Mouse (Mus musculus) gastrocnemius, postnatal 4 days (tissue): ENCODE data around the gene Cap2. TPM values are rescaled to one million over a fixed set of nuclear protein-coding genes. Genes with fewer than 3 reads are reported as not detected.

Experiments
- DNase-seq, 2 experiments: peaks; one replicate each; pipeline ENCODE4 v3.0.0; 2021 to 2022; ENCODE audit warnings: low spot score in 2 of 2, mixed read lengths in 2 of 2
- total RNA-seq, 2 experiments: library from RNA; stranded (reverse); gene quantifications; 2 replicates each; pipeline ENCODE4 v1.2.3; 2021

Cap2 gene
- total RNA-seq, 2 experiments from 2014 or later: 189 to 215 TPM

DNA sequence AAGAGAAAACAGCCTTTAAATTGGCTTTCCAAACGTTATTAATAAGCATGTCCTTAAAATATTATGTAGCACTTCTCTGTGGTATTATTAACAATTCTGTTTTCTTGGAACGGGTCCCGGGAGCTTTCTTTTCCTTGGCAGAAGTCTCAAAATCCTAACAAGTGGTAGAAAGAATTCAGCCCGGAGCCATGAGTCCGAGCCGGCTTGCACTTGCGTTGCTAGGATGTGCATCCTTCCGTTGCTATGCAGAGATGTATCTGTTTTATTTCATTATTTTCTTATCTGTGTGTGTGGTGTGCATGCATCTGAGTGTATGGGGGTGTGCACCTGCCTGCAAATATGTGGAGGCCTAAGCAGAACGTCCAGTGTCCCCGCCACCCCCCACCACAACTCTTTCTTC lies 126.2 kb downstream of the Cap2 start:
- peak in 1 of 2 experiments; percentile 59 for DNase-seq

DNA sequence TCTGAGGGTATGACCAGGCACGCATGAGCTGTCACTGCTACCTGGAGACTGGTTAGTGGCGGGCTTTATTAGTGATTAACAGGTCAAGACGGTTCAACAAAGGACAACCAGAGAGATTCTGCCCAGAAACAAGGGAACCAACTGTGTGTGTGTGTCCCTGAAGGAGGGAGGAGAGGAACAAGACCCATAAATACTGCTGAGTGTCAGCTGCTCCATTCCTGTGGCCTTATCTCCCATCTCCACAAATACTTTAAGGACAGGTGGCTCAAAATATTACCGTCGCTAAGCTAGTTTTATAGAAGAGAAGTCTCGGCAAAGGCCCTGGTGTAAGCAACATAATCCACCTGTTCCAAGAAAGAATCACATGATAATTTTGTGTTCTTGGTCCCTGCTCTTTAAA lies 127.7 kb downstream of the Cap2 start:
- DNase-seq: no peak

DNA sequence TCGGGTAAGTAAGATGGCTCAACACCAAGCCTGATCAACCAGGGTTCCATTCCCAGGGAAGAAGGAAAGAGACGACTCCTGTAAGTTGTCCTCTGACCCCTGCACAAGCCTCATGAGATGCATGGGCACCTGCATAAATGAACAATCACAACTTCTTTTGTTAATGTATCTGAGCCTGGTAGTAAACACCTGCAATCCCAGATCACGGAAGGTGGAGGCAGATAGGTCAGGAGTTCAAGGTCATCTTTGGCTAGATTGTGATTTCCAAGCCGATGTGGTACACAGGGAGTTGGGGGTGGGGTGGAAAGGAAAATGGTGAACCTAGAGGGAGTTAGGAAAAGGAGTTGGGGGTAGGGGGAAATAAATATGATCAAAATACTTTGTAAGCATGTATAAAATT lies 131.1 kb downstream of the Cap2 start:
- DNase-seq: no peak

DNA sequence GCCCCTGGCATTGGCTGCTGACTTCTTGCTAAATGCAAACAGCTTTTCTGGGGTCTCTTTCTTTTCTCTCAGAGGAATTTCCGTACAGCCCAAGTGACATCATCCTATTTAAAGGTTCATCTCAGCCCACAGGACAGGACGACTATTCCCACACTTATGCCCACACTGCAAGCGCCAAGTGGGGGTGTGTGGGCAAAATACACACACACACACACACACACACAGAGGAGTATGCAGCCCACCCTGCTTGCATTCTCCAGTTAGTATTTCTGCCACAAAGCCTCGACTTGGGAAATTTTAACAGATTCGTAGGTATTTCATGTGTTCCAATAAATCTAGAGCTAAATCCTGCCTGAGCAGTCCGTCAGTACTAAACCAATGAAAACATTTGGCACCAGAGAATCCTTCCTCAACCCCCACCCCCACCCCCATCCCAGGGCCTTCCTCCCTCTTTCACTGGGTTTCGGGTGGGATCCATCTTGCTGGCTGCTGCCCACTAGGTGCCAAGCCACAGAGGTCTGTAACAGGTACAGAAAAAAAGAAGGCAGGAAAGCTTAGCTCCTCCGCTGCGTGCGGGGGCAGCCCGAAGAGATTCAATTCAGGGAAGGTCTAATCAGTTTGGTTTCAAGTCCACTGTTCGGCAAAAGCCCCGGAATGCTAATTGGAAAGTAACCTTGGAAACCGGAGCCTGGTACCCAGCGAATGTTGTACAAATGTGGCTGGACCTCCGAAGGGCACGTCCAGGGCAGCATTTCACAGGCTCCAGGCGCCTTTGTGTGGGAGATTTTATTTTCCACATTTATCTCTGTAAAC lies 131.9 kb downstream of the Cap2 start:
- DNase-seq: no peak

DNA sequence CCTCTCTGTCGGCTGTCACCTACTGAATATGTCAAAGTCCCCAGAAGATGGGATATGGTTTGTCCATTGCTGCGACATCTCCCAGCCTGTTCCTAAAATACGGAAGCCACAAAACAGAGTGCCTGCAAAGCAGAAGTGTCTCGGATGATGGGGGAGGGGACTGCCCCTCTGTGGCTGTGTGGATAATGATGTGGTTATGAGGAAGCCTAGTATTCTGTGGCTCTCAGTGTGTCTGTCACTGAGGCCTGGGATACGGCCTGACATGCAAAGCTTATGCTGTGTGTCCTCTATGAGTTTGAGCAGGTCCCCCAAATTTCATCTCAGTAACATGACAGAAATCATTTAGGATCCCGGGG lies 132.5 kb downstream of the Cap2 start:
- DNase-seq: no peak

DNA sequence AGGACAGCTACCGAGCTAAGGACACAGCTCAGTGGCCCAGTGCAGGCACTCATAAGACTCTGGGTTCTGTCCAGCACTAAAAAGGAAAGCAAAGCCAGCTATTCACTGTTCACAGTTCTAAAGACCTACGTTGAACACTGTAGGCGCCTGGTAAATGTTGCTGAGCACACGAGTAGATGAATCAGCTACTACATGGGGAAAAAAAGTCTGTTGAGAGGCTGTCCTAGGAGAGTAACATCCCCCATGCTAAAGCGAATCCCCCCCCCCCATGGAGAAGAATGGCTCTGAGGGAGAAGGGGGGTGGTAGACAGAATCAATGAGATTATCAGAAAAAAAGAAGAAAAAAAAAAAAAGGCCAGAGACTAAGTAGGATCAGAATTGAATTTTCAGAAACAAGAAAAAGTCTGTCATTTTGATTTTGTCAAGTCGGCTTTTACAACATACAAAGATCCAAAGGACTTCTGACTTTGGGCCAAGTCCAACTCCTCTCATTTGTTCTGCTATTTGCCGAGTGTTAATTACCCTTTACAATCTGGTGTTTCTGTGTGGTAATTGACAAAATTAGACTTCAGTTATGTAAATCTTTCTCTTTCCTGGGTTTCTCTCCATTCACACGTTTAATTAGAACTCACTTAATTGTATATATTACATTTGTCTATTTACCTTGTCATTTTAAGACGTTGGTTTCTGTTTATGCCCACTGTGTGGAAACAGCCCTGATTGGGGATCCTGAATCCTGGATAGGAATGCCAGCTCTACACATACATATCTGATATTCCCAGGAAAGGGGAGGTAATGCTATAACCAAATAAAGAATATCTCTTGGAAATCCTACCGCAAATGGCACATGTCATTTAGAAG lies 139.2 kb downstream of the Cap2 start:
- DNase-seq: no peak

DNA sequence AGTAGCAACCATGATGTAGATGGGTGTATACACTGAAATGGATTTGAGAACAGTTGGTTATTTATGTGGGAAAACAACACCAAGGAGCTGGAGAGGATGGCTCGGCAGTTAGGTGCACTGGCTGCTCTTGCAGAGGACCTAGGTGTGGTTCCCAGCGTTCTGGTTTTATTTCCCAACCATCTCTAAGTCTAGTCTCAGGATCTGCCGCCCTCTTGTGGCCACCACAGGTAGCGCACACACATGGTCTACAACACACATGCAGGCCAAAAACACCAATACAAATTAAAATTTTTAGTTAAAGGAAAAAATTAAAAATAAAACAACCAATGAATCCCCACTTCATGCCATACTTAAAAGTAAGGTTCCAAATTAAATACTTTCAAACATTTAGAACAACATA lies 140.7 kb downstream of the Cap2 start:
- DNase-seq: no peak

DNA sequence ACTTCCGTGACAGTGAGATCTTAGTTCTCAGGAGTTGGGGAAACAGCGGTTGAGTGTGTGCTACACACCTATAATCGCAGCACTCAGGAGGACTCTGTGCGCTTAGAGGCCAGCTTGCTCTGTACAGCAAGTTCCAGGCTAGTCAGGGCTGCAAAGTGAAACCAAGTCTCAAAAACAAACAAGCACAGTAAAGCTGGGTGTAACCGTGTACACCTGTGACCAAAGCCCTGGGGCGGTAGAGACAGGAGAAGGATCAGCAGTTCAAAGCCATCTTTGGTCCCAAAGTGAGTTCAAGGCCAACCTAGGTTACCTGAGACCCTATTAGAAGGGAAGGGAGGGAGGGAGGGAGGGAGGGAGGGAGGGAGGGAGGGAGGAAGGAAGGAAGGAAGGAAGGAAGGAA lies 142.5 kb downstream of the Cap2 start:
- DNase-seq: no peak

DNA sequence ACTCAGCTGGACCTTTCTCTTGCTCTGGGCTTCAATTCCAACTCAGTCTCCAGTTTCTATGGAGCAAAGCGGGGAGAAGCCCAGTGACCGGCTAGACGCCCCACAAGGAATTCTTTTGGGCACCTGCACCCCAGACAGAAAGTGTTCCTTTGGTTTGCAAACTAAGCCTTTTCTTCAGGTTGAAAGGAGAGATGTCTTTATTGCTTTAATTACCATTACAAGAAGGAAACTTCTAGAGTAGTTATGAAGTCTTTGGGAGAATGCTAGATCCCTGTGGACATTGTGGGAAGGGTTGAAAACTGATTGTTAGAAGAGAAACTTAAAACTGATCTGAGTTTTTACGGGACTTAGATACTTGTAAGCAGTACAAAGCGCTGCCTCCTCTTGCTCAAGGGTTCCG lies 143.8 kb downstream of the Cap2 start:
- DNase-seq: no peak

DNA sequence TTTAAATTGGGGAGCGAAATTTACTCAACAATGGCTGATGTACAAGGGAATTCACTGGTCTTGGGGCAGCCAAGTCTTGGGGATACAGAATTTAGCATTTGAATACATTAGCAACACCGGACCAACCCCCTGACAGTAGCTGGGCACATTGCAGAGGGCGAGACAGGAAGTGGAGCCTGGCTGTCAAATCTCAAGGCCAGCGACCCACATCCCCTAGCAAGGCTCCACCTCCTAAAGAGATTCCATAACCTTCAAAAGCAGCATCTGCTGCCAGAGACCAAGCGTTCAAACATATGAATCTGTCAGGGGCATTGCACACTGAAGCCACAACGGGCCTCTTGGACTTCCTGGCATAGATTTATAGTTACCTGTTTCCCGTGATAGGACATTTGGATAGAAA lies 150.2 kb downstream of the Cap2 start:
- no peak for DNase-seq

DNA sequence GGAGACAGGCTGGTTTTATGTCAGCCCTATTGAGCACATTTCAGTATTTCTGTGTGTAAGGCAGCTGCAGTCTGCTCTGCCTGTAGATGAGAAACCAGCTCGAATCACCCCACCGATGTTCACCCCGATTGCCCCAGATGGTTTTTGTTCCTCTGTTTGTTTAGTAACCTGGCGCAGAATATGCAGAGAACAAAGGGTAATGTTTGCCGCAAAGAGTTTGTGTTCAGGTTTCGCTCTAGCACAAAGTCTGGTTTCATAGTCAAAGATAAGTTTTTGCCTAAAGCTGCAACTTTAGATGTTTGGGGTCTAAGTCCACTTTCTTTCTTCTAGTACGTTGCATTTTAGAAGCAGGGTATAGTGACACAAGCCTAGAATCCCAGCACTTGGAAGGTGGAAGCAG lies 151.0 kb downstream of the Cap2 start:
- DNase-seq: no peak

DNA sequence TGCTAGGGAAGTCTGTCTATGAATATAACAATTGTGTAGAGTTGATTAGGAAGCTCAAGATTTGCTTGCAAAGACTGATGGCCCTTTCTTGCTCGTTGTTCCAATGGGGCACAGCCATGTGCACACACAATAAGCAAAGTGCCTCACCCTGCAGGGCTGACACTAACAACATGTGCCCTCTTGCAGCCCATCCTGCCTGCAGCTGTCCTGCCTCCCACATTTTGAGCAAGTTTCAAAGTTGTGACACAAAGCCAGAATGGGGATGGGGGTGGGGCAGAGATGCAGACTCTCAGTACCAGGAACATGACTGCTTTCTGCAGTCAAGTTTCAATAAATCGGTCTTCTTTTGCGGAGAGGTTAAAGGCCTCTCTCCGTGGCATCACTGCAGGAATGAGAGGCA lies 152.0 kb downstream of the Cap2 start:
- no peak for DNase-seq

DNA sequence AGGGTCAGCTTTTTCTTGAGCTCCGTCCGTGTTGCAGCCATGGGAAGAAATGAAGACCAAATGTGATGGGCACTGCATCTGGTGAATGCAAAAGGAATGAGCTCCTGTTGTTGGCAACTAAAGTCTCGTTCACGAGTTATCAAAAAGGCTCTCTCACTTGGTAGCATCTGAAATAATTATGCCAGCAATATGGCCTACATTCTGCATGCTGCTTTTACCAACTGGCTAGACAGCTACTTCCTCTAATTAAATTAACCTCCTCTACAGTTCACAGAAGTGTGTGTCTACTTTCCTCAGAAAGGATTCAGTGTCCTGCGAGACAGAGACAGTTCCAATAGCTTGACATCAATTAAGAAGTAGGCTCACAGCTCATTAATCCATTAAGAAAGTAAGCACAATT lies 152.9 kb downstream of the Cap2 start:
- no peak for DNase-seq

DNA sequence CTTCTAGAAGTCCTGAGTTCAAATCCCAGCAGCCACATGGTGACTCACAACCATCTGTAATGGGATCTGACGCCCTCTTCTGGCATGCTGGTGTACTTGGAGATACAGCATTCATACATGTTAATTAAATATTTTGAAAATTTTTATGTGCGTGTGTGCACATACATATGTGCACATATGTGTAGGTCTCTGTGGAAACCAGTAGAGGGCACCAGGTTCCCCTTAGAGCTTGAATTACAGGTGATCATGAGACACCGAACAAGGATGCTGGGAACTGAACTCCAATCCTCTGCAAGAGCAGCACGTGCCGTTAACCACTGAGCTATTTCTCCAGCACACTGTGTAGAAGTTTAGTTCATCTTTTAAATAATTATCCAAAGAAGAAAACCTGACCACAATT lies 157.6 kb downstream of the Cap2 start:
- DNase-seq: no peak

DNA sequence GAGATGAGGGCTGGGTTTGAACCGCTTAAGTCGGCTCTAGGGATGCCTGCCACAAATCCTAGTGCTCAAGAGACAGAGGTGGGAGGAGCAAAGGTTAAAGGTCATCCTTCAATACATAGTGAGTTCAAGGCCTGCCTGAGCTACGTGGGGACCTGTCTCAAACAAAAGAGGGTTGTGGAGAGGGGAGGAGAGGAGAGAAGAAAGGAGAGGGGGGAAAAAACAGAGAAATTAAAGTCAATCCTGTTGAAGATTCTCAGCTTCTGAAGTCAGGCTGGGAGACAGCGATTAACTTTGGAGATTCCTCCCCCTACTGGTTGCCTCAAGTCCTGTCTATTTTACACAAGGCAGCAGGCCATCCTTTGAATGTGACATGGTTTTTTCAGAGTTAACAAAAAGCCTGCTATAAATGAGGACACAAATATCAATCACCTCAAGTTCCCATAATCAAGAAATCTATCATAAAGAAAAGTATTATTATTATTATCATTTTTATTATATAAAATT lies 161.9 kb downstream of the Cap2 start:
- no peak for DNase-seq

DNA sequence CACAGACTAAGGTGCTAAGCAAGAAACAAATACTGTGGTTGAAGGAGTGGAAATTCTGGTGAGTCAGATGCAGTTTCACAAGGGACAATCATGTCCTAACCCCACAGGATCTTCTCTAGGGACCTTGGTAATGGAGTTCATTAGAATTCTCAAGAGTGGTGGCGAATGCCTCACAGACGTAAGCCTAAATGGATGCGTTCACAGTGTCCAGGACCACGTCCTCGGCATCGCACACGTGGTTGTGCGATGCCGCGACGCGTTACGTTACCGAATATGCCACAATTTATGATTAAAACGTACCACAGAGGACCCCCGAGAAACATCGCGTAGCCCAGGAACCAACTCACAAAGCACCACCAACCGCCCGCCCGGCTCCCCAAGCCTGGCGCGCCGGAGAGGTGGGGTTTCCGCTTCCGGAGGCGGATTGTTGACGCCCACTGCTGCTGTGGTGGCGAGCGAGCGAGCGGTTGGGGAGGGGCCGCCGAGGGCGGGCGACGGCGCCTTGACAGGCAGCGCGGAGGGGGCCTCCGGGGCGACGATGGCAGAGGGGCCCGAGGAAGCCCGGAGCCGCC lies 167.5 kb downstream of the Cap2 start, which contains the start of gene Fam8a1:
TSS of gene Fam8a1 (plus strand) at position 475 of the 572 bp plus-strand sequence.
- peak; percentile 87 to 92 for DNase-seq

DNA sequence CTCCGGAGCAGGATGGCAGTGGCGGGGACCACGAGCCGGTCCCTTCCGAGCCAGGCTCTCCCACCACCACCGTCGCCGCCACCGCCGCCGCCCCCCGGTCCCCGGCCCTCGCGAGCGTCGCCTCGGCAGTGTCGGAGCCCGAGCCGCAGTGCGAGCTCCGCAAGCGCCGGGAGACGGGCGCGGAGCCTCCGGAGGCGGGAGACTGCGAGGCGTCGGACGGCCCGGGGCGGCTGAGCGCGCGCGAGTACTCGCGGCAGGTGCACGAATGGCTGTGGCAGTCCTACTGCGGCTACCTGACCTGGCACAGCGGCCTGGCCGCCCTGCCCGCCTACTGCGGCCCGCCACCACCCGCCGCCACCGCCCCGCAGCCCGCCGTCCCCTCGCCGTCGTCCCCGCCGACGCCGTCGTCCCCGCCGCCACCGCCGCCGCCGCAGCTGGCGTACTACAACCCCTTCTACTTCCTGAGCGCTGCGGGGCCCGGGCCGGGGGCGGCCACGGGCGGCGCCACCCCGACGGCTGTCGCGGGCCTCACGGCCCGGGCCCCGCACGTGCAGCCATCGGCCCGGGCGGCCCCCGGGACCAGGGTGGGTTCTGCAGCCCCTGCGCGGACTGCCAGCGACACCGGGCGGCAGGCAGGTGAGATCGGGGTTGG lies 168.1 kb downstream of the Cap2 start:
- DNase-seq: peak; percentile 25 to 41

DNA sequence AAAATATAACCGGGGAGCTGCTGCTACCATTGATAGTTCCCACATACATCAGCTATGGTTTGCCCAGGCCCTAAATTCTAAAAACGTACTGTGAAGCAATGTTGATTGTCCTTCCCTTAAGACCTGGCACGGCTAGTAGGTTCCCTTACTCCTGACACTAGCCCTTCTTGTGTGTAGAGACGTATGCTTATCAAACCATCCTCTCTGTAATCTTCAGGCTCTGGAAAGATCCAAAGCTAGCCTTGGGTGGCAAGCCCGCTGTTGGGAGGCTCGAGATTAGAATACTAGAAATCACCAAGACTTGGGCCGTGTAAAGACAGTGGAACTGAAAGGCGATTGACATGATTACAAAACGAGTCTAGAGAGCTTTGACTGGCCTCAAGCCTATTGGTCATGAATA lies 168.9 kb downstream of the Cap2 start:
- no peak for DNase-seq

DNA sequence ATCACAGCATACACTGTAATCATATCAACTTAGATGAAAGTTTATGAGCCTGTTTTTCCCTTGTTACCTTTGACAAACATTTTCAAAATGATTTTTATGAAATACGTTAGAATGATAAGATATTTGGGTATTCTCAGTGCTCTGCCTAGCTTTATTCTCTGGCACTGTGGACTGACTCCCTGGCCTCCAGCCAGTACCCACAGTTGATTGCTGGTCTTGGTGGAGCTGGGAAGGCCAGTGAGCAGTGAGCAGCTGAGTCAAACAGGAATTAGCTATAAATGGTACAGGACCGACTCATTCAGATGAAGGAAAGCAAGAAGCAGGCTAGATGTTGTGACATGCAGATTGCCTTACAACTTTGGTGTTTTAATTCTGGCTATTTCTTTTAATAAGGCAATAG lies 173.0 kb downstream of the Cap2 start:
- DNase-seq: no peak

DNA sequence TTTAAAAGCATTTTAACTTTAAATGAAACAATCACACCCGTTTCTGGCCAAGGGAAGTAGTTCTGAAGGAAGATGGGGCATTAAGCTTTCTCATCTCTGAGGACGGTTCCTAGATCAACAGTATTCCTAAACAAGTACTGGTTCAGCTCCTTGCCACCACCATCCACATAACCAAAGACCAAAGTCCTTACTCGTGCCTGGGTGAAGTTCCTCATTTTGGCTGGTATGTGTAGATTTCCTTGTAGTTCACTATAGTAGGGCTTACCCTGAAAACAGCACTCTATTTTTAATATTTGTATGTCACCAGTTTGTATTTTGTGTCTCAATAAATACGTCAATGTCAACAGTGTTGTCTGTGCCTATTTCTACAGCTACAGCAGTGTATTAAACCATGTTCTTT lies 176.1 kb downstream of the Cap2 start:
- no peak for DNase-seq

DNA sequence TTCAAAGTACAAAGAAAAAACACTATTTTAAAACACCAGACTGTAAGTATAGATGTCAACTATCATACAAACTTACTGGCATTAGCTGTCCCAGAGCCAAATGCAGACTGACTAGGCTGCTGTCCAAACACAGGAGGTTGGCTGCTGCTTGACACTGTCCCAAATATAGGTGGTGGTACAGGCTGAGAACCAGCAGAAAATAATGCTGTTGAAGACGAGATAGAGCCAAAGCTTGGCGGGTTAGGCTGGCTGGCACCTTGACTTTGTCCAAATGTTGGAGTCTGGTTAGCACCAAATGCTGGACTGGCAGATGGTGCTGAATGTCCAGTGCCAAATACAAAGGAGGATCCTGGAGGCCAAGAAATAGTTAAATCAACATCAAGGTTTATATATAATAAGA lies 181.3 kb downstream of the Cap2 start:
- DNase-seq: no peak
